Comparison of ENCODE assay signal across 28 mouse cellular contexts in genomic region chr16:93960495-93960894, GRCm38 (mm10). TPM values are rescaled to one million over a fixed set of nuclear protein-coding genes. Genes with fewer than 3 reads are reported as not detected.
DNase-seq lines count a peak whose midpoint lies in the region; ATAC-seq and TF ChIP-seq lines count a peak whose summit lies in the region.
"Had no signal": no experiment of that assay in that cellular context is flagged by ENCODE, and none has a peak within 500 bp of the region (broad histone marks: within the 10 kb centered on the region; RNA-seq: fewer than 3 reads in every experiment).

No protein-coding gene starts in this region.

- TF ChIP-seq EP300 in stomach, postnatal 0 days (optimal IDR thresholded peaks at IDR 0.05) = no peak

- no peak overlapping the region for H3K4me2 ChIP-seq in intestine, embryonic 15.5 days (replicated peaks)
- no peak overlapping the region for H3K4me2 ChIP-seq in intestine, postnatal 0 days (replicated peaks; ENCODE audit: low read depth)
- no peak overlapping the region for H3K4me2 ChIP-seq in stomach, postnatal 0 days (replicated peaks; ENCODE audit: low read depth)
- H3K4me2 ChIP-seq: embryonic facial prominence, embryonic 13.5 days; embryonic facial prominence, embryonic 15.5 days; forebrain, embryonic 12.5 days had no signal

- no peak for TF ChIP-seq CTCF in intestine, postnatal 0 days (IDR thresholded peaks at IDR 0.05; ENCODE audit: low read depth)
- no peak for TF ChIP-seq CTCF in stomach, postnatal 0 days (IDR thresholded peaks at IDR 0.05; ENCODE audit: low read depth)

- 0 out of 2 replicates have a peak, but pooled peaks cover 2% of the 10 kb centered on the region for H3K4me1 ChIP-seq in intestine, embryonic 15.5 days (replicated peaks)
- H3K4me1 ChIP-seq in intestine, postnatal 0 days (replicated peaks; ENCODE audit: control insufficient read depth, insufficient read depth, low read length) = no peaks in the 10 kb centered on the region
- H3K4me1 ChIP-seq in stomach, postnatal 0 days (replicated peaks; ENCODE audit: control insufficient read depth, insufficient read depth) = no peaks in the 10 kb centered on the region
- H3K4me1 ChIP-seq: embryonic facial prominence, embryonic 13.5 days; embryonic facial prominence, embryonic 15.5 days; forebrain, embryonic 10.5 days; forebrain, embryonic 12.5 days had no signal

- 0 out of 2 replicates have a peak, but pooled peaks have one; percentile 28 for ATAC-seq in intestine, embryonic 15.5 days
- no peak for ATAC-seq in intestine, postnatal 0 days
- ATAC-seq in megakaryocyte progenitor cell, adult 5-6 weeks (replicated peaks; ENCODE audit: poor library complexity) = 0 out of 2 replicates have a peak, but pooled peaks have one; percentile 4
- peak; percentile 59; the same call in 1 of the 2 replicates for ATAC-seq in stomach, postnatal 0 days (ENCODE audit: low FRiP score, low TSS enrichment)
- ATAC-seq: forebrain, embryonic 14.5 days had no signal

- no peaks in the 10 kb centered on the region for H3K27me3 ChIP-seq in intestine, embryonic 15.5 days (replicated peaks)
- H3K27me3 ChIP-seq in intestine, postnatal 0 days (replicated peaks; ENCODE audit: control insufficient read depth, insufficient read depth, low read length) = no peaks in the 10 kb centered on the region
- H3K27me3 ChIP-seq in stomach, postnatal 0 days (ENCODE audit: control insufficient read depth, insufficient read depth, low read length) = no peaks in the 10 kb centered on the region
- H3K27me3 ChIP-seq: embryonic facial prominence, embryonic 13.5 days; embryonic facial prominence, embryonic 15.5 days; forebrain, embryonic 12.5 days had no signal

- no peak overlapping the region for H3K4me3 ChIP-seq in intestine, embryonic 15.5 days (replicated peaks)
- H3K4me3 ChIP-seq in intestine, postnatal 0 days (ENCODE audit: low read depth, low read length) = no peak overlapping the region
- no peak overlapping the region for H3K4me3 ChIP-seq in stomach, postnatal 0 days (ENCODE audit: low read depth, low read length)
- H3K4me3 ChIP-seq: embryonic facial prominence, embryonic 13.5 days; embryonic facial prominence, embryonic 15.5 days; erythroblast, embryonic 14.5 days; forebrain, embryonic 10.5 days; forebrain, embryonic 12.5 days had no signal

- no peak overlapping the region for H3K9ac ChIP-seq in intestine, embryonic 15.5 days
- no peak overlapping the region for H3K9ac ChIP-seq in intestine, postnatal 0 days (ENCODE audit: low read depth, low read length)
- no peak overlapping the region for H3K9ac ChIP-seq in stomach, postnatal 0 days (ENCODE audit: low read length)
- H3K9ac ChIP-seq: embryonic facial prominence, embryonic 13.5 days; embryonic facial prominence, embryonic 15.5 days; forebrain, embryonic 12.5 days had no signal

- H3K27ac ChIP-seq in intestine, embryonic 15.5 days = no peak overlapping the region
- no peak overlapping the region for H3K27ac ChIP-seq in intestine, postnatal 0 days (ENCODE audit: low read depth, low read length)
- no peak overlapping the region for H3K27ac ChIP-seq in stomach, postnatal 0 days (replicated peaks)
- H3K27ac ChIP-seq: embryonic facial prominence, embryonic 13.5 days; embryonic facial prominence, embryonic 15.5 days; forebrain, embryonic 10.5 days; forebrain, embryonic 12.5 days had no signal

- H3K9me3 ChIP-seq in intestine, embryonic 15.5 days = no peaks in the 10 kb centered on the region
- no peaks in the 10 kb centered on the region for H3K9me3 ChIP-seq in intestine, postnatal 0 days (ENCODE audit: control insufficient read depth)
- H3K9me3 ChIP-seq in stomach, postnatal 0 days (ENCODE audit: control insufficient read depth, low read length) = no peaks in the 10 kb centered on the region
- H3K9me3 ChIP-seq: embryonic facial prominence, embryonic 13.5 days; embryonic facial prominence, embryonic 15.5 days; forebrain, embryonic 10.5 days; forebrain, embryonic 12.5 days had no signal

- no peaks in the 10 kb centered on the region for H3K36me3 ChIP-seq in intestine, embryonic 15.5 days
- no peaks in the 10 kb centered on the region for H3K36me3 ChIP-seq in intestine, postnatal 0 days (ENCODE audit: control insufficient read depth, insufficient read depth)
- H3K36me3 ChIP-seq in stomach, postnatal 0 days (ENCODE audit: control insufficient read depth, insufficient read depth, low read length) = no peaks in the 10 kb centered on the region
- H3K36me3 ChIP-seq: embryonic facial prominence, embryonic 13.5 days; embryonic facial prominence, embryonic 15.5 days; forebrain, embryonic 10.5 days; forebrain, embryonic 12.5 days had no signal

- WGBS in intestine, embryonic 15.5 days = 79% methylated on average over 4 of the region's 4 CpGs
- WGBS in intestine, postnatal 0 days = 68% methylated on average over 4 of the region's 4 CpGs
- WGBS in stomach, postnatal 0 days = 58% methylated on average over 4 of the region's 4 CpGs

- peak; percentile 26 for DNase-seq in 416B (ENCODE audit: low read depth)
- no peak for DNase-seq in stomach, postnatal 0 days (ENCODE audit: low spot score)
- no peak for DNase-seq in spleen, postnatal 36 days (ENCODE audit: low spot score in 2 of 2)
- DNase-seq in frontal cortex, postnatal 10 days (ENCODE audit: low spot score in 2 of 2) = no peak
- DNase-seq: adrenal gland, adult 2 months; adrenal gland, postnatal 10 days; adrenal gland, postnatal 25 days; cerebellum, adult 11 months; cerebellum, adult 18-20 months; cerebellum, adult 8-10 months; cerebellum, adult 9-11 months; cerebellum, postnatal 14 days; cerebellum, postnatal 36 days; embryo, embryonic 11 days had no signal

RNA-seq across cellular contexts. Expression of gene Cldn14, which starts 48.1 kb away (rescaled TPM):
- 0.74 and 0.96 TPM in 2 replicates for polyA plus RNA-seq in intestine, embryonic 15.5 days (2015; fragmentation: Nextera tagmentation; extraction: Ambion mirVana)
- polyA plus RNA-seq in intestine, postnatal 0 days (2015; fragmentation: Nextera tagmentation; extraction: Ambion mirVana) = 2.3 and 2.4 TPM in 2 replicates
- not detected in 2 replicates for total RNA-seq in megakaryocyte progenitor cell, adult 5-6 weeks (2015)
- not detected in 2 replicates for total RNA-seq in megakaryocyte progenitor cell, adult 5-6 weeks (2017)
- polyA plus RNA-seq in stomach, postnatal 0 days (2015; fragmentation: Nextera tagmentation; extraction: Ambion mirVana) = 0.10 TPM in 1 of 2 replicates, not detected in the other
- total RNA-seq: adrenal gland, adult 2 months; adrenal gland, postnatal 25 days; common myeloid progenitor, adult 5-6 weeks; MEL had no signal
- polyA plus RNA-seq: brain, embryonic 14.5 days; C2C12; embryonic facial prominence, embryonic 11.5 days; embryonic facial prominence, embryonic 13.5 days; forebrain, embryonic 10.5 days; forebrain, embryonic 12.5 days; forebrain, embryonic 14.5 days had no signal
